Mouse (Mus musculus): ENCODE results near the gene Gm37240.

- TF ChIP-seq CTCF (IDR thresholded peaks at IDR 0.05; ENCODE audit: low read depth): no peak
- no peak for TF ChIP-seq EP300 (optimal IDR thresholded peaks at IDR 0.05)
Observed at GRCm38 (mm10) chr3:85564603-85565002, 322.7 kb downstream of the Gm37240 start.
